Mouse (Mus musculus) kidney, embryonic 16.5 days (tissue): ENCODE measurements at regions not wholly inside any gene's neighbourhood (a gene's known extent, or its start where the extent isn't known, plus 50 kb on each side); places are given as distances from the start of the nearest gene placed in this dataset.

Experiments
- ATAC-seq: fragments of 200-750 bp; cut with Nextera tagmentation; 2 replicates; pipeline ENCODE4 v1.8.0; 2017; ENCODE audit warnings: moderate TSS enrichment; ENCODE audit not compliant: low FRiP score, low TSS enrichment
- H3K27ac ChIP-seq: fragments of 300-500 bp; sonication (generic); 2 replicates; pipeline ENCODE4 v1.5.1; 2014; ENCODE audit warnings: low read length
- H3K27me3 ChIP-seq: fragments of 300-500 bp; sonication (generic); 2 replicates; pipeline ENCODE4 v1.6.1; 2014; ENCODE audit warnings: low read length, control low read depth, mixed read lengths; ENCODE audit not compliant: insufficient read depth
- H3K36me3 ChIP-seq: fragments of 300-500 bp; sonication (generic); 2 replicates; pipeline ENCODE4 v1.6.1; 2014; ENCODE audit warnings: low read length, control low read depth, mixed read lengths; ENCODE audit not compliant: insufficient read depth
- H3K4me1 ChIP-seq: fragments of 300-500 bp; sonication (generic); 2 replicates; pipeline ENCODE4 v1.6.1; 2014; ENCODE audit warnings: low read length, control low read depth, mixed read lengths; ENCODE audit not compliant: insufficient read depth
- H3K4me2 ChIP-seq: fragments of 300-500 bp; sonication (generic); replicated peaks from 2 replicates; pipeline ENCODE4 v1.6.1; 2014; ENCODE audit warnings: low read depth, low read length
- H3K4me3 ChIP-seq: fragments of 300-500 bp; sonication (generic); 2 replicates; pipeline ENCODE4 v1.5.1; 2014; ENCODE audit warnings: mild to moderate bottlenecking, low read length
- H3K9ac ChIP-seq: fragments of 300-500 bp; sonication (generic); replicated peaks from 2 replicates; pipeline ENCODE4 v1.6.1; 2014; ENCODE audit warnings: low read length
- H3K9me3 ChIP-seq: fragments of 300-500 bp; sonication (generic); 2 replicates; pipeline ENCODE4 v1.6.1; 2016; ENCODE audit warnings: low read length, control low read depth
- WGBS: fragments of 180-500 bp; shearing (Covaris S2); extraction: QIAGEN DNeasy Blood & Tissue Kit; methylation state at CpG from one replicate; pipeline ENCODE4 v1.1.7; 2014; 5-methylcytosine and 5-hydroxymethylcytosine counted together

GRCm38 (mm10) chr14:21900516-21900915 lies 51.7 kb upstream of the Comtd1 start:
- H3K4me3 ChIP-seq = no peak overlapping the region
- 77% methylated on average over 1 of the region's 1 CpGs for WGBS
- peaks cover 6% of the 10 kb centered on the region; the same call in 1 of the 2 replicates for H3K9me3 ChIP-seq
- ATAC-seq = no peak
- H3K9ac ChIP-seq = no peak overlapping the region
- H3K27ac ChIP-seq = no peak overlapping the region
- no peaks in the 10 kb centered on the region for H3K36me3 ChIP-seq
- 0 out of 2 replicates have a peak, but pooled peaks cover under 1% of the 10 kb centered on the region for H3K27me3 ChIP-seq
- H3K4me2 ChIP-seq = no peak overlapping the region
- H3K4me1 ChIP-seq = peaks cover 24% of the 10 kb centered on the region
